Mouse (Mus musculus): Measurements from ENCODE around the gene Dennd2d. TPM values are rescaled to one million over a fixed set of nuclear protein-coding genes. Genes with fewer than 3 reads are reported as not detected.

The Dennd2d gene
- polyA plus RNA-seq (2012; ENCODE audit: insufficient read depth, low replicate concordance), result 13.9 TPM in 1 of 2 replicates, not detected in the other

DNA sequence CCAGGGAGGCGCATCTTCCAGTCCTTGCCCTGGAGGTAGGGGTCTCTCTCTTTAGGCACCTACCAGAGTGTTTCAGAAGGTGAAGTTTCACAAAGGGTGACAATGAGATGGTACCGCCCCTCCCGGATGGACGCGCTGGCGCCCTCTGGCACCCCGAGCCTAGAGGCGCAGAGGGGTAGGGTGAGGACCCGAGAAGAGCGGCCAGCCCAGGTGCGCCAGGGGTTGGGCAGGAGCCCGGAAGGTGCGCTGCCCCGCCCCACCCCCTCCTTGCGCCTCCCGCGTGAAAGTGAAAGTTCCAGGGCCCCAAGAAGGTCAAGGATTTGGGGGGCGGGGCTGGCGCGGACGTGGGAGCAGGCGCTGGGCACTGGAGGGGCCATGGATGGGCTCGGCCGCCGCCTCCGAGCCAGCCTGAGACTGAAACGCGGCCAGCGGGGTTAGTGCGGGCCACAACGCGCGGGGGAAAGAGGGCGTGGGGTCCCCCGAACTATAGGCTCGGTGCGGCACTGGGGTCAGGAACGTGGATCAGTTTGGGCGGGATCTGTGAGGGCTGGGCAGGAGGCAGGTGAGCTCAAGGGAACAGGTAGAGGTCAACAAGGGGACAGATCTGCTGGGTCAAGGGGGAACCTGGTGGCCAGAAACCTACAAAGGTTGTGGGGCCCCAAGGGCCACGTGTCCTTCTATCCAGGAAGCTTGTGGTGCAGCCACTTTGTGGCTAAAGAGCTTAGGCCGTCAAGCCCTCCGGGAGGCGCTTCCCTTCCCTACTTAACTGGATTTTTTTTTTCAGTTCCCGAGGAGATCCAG, at the start of gene Dennd2d:
Dennd2d (plus strand) TSS at position 125 of the 801 bp plus-strand sequence.
- Histone ChIP-seq H3K4me3 (replicated peaks) (peak within 1 kb of the TSS; percentile 98), H3K27me3 (replicated peaks) (no peaks in the 10 kb centered on the region), H3K36me3 (replicated peaks; ENCODE audit: low read length) (peaks cover 54% of the 10 kb centered on the region), H3K4me1 (peaks cover 66% of the 10 kb centered on the region), H3K9me3 (no peaks in the 10 kb centered on the region)
- TF ChIP-seq FLI1 (IDR thresholded peaks at IDR 0.05; ENCODE audit: low read length) (no peak), GATA1 (IDR thresholded peaks at IDR 0.05; ENCODE audit: borderline replicate concordance, low read length) (no peak)

DNA sequence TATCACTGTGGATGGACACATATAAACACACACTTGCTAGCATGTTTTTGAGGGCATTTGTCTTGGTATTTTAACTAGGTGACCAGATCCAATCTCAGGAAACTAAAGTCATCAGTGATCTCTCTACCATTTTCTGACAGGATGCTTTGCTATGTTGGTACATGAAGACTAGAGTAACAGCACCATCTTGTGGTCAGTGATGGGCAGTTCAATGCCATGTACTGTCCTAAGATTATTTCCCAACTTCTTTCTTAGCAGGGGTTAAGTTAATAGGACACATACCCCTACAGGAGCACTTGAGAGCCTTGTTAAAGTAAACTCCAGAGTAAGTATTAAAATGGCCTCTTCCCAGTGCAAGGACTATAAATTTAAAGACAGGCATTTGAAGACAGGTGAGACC, 33.6 kb upstream of the Dennd2d start:
- TF ChIP-seq FLI1 (IDR thresholded peaks at IDR 0.05; ENCODE audit: low read length), result no peak
- TF ChIP-seq GATA1 (IDR thresholded peaks at IDR 0.05; ENCODE audit: borderline replicate concordance, low read length), result no peak
- Histone ChIP-seq H3K9me3 (no peaks in the 10 kb centered on the region), H3K4me3 (replicated peaks) (no peak overlapping the region), H3K4me1 (peaks cover 41% of the 10 kb centered on the region), H3K27me3 (replicated peaks) (no peaks in the 10 kb centered on the region), H3K36me3 (replicated peaks; ENCODE audit: low read length) (no peaks in the 10 kb centered on the region)

DNA sequence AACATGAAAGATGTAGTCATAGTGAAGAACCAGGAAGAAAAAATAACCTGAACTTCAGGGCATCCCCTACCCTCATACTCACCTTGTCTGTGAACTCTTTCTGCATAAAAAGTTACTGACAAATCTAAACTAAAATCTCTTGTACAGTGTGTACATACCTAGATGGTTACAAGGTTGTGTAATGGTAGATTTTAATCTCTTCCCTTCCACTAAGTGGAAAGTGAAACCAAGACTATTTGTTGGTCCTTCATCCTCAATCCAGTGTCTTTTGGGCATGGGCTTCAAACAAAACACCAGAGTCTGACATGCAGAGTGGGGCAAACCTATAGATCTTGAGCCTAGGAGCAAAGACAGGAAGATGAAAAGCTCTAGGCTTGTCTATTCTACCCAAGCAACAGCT, 33.2 kb upstream of the Dennd2d start:
- Histone ChIP-seq H3K4me3 (replicated peaks) (no peak overlapping the region), H3K4me1 (peaks cover 41% of the 10 kb centered on the region), H3K36me3 (replicated peaks; ENCODE audit: low read length) (no peaks in the 10 kb centered on the region), H3K27me3 (replicated peaks) (no peaks in the 10 kb centered on the region), H3K9me3 (no peaks in the 10 kb centered on the region)
- TF ChIP-seq FLI1 (IDR thresholded peaks at IDR 0.05; ENCODE audit: low read length) (no peak), GATA1 (IDR thresholded peaks at IDR 0.05; ENCODE audit: borderline replicate concordance, low read length) (no peak)

DNA sequence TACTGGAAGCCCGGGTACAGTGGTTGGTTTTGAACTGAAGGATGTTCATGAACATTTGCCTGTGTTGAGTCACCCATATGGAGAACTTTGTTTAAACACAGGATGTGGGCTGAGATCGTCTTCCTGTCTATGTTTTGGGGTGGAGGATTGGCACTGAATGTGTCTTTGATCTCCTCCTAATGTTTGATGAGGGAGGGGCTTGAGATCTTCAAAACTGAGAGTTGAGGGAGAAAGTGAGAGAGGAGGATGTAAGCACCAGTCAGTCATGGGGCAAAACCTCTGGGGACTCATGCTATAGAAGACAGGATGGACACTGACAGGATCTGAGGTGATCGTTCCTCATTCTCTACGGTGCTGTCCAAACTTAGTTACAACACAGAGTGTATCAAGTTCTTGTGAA, 32.6 kb upstream of the Dennd2d start:
- H3K4me1 ChIP-seq, result peaks cover 41% of the 10 kb centered on the region
- TF ChIP-seq FLI1 (IDR thresholded peaks at IDR 0.05; ENCODE audit: low read length) (no peak), GATA1 (IDR thresholded peaks at IDR 0.05; ENCODE audit: borderline replicate concordance, low read length) (no peak)
- H3K9me3 ChIP-seq, result no peaks in the 10 kb centered on the region
- no peaks in the 10 kb centered on the region for H3K27me3 ChIP-seq (replicated peaks)
- no peaks in the 10 kb centered on the region for H3K36me3 ChIP-seq (replicated peaks; ENCODE audit: low read length)
- no peak overlapping the region for H3K4me3 ChIP-seq (replicated peaks)

DNA sequence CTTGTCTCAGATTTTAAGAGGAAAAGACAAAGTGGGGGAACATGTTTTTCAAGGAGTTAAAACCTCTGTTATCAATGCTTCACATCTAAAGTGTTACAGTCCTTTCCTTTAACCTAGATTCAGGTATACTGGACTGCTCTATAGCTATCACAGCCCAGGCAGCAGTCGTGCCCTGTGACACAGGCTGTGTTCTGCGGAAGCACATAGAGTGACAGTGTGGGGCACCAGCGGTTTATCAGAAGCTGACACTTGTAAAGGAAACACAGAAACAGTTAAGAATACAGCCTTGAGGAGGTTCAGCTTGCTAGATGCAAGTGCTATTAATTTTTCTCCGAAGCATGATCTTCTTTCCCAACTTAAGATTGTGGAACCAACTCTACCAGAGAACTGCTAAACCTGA, 29.6 kb upstream of the Dennd2d start:
- Histone ChIP-seq H3K9me3 (no peaks in the 10 kb centered on the region), H3K36me3 (replicated peaks; ENCODE audit: low read length) (no peaks in the 10 kb centered on the region), H3K4me1 (peaks cover 45% of the 10 kb centered on the region), H3K4me3 (replicated peaks) (peak overlapping the region; percentile 70), H3K27me3 (replicated peaks) (no peaks in the 10 kb centered on the region)
- TF ChIP-seq GATA1 (IDR thresholded peaks at IDR 0.05; ENCODE audit: borderline replicate concordance, low read length), result no peak
- TF ChIP-seq FLI1 (IDR thresholded peaks at IDR 0.05; ENCODE audit: low read length), result no peak

DNA sequence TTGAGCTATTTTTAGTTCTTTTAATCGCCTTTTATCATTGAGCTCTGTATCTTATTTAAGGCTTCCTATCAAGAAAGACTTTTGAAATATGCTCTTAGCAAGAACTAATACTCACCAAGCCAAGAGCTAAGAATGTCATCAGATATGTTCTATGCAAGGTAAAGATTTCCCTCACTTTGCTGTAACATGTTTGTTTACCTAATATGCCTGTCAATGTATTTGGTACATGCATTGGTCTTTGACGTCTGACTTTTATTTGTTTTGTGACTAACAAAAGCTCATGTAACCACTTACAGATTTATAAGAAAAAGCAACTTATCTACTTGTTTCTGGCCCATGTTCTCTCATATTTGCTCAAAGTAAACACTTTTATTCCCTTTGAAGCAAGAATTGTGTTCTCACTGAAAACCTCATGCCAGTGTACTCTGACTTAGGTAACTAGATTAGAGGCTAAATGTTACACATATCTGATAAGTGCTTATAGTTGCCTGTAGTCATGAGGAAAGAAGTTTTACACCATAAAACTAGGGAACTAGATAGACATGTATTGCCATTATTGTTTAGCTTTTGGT, 24.8 kb upstream of the Dennd2d start:
- TF ChIP-seq GATA1 (IDR thresholded peaks at IDR 0.05; ENCODE audit: borderline replicate concordance, low read length), result no peak
- TF ChIP-seq FLI1 (IDR thresholded peaks at IDR 0.05; ENCODE audit: low read length), result no peak
- H3K27me3 ChIP-seq (replicated peaks), result no peaks in the 10 kb centered on the region
- no peaks in the 10 kb centered on the region for H3K9me3 ChIP-seq

DNA sequence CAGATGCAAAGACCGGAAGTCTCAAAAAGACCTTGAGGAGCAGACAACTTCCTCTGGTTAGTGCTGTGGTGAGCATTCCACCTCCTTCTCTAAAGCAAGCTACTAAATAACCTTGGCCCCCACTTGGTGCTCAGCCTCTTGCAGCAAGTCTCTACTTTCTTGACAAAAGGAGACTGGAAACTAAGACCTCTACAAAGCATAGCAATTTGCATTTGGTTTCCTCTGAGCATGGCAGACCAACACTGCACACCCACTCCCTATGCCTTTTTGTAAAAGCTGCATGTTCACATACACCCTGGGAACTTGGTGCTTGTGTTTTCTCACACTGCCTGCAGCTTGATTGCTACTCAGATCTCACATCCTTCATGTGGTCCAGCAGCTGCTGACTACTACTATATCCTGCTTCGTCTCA, 20.1 kb upstream of the Dennd2d start:
- Histone ChIP-seq H3K9me3 (no peaks in the 10 kb centered on the region), H3K4me1 (peaks cover 73% of the 10 kb centered on the region), H3K4me3 (replicated peaks) (peak overlapping the region; percentile 76)

More for the DNA sequence above, 24.8 kb upstream of the Dennd2d start:
- Histone ChIP-seq H3K4me3 (replicated peaks) (no peak overlapping the region), H3K4me1 (peaks cover 41% of the 10 kb centered on the region), H3K36me3 (replicated peaks; ENCODE audit: low read length) (no peaks in the 10 kb centered on the region)

DNA sequence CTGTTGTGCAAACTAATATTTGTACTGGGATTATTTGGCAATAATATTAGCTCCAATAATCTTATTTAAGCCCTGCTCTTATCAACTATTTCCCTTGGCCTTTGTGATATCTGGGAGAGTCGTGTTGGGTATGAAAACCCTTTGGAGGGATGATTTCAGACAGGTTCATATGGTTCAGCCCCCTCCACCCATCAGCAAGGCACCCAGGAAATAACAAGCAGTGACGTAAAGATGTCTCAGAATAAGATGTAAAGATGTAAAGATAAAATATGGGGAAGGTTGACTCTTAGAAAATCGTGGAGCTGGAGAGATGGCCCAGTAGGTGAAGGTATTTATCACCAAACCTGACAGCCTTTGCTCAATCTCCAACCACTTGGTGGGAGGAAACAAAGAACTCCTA, 19.7 kb upstream of the Dennd2d start:
- TF ChIP-seq GATA1 (IDR thresholded peaks at IDR 0.05; ENCODE audit: borderline replicate concordance, low read length), result no peak
- Histone ChIP-seq H3K27me3 (replicated peaks) (no peaks in the 10 kb centered on the region), H3K9me3 (no peaks in the 10 kb centered on the region), H3K36me3 (replicated peaks; ENCODE audit: low read length) (no peaks in the 10 kb centered on the region), H3K4me1 (peaks cover 73% of the 10 kb centered on the region), H3K4me3 (replicated peaks) (no peak overlapping the region)

More for the DNA sequence above, 20.1 kb upstream of the Dennd2d start:
- Histone ChIP-seq H3K27me3 (replicated peaks) (no peaks in the 10 kb centered on the region), H3K36me3 (replicated peaks; ENCODE audit: low read length) (no peaks in the 10 kb centered on the region)
- no peak for TF ChIP-seq FLI1 (IDR thresholded peaks at IDR 0.05; ENCODE audit: low read length)
- TF ChIP-seq GATA1 (IDR thresholded peaks at IDR 0.05; ENCODE audit: borderline replicate concordance, low read length), result no peak

DNA sequence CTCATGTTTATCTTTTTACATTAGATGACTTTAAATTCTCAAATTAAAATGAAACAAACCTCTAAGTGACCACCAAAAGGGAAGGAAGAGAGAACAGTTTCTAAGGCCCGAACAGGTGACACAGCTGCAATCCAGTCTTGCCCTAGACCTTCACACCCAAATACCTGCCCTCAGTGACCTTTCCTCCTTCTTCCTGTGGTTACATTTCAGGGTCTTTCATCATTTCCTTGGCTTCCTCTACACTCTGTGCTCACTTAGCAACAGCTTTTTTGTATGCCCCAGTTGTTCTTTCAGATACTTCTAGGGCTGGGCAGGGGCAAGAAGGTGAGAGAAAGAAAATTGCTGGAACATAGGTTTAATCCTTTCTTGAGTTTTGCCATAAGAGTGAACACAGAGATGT, 17.5 kb upstream of the Dennd2d start:
- H3K36me3 ChIP-seq (replicated peaks; ENCODE audit: low read length), result no peaks in the 10 kb centered on the region
- no peaks in the 10 kb centered on the region for H3K27me3 ChIP-seq (replicated peaks)
- H3K9me3 ChIP-seq, result no peaks in the 10 kb centered on the region
- H3K4me1 ChIP-seq, result peaks cover 71% of the 10 kb centered on the region
- TF ChIP-seq GATA1 (IDR thresholded peaks at IDR 0.05; ENCODE audit: borderline replicate concordance, low read length) (no peak), FLI1 (IDR thresholded peaks at IDR 0.05; ENCODE audit: low read length) (no peak)
- H3K4me3 ChIP-seq (replicated peaks), result no peak overlapping the region

DNA sequence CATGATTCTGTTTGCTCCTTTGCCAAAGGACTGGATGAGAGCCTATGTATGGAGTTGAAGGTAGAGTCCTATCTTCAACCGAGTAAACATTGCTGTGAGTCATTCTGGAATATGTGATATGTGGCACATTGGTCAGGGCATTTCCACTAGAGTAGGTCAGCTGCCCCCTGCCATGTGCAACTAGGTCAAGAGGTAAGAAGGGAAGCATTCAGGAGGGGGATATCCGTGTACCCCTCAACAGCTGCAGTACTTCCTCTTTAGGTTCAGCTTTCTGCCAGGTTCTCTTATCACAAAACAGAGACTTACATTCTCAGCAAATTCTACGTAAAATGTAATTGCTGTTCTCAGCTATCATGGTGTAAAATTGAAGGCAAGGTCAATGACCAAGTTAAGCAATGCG, 8.0 kb upstream of the Dennd2d start:
- peaks cover 8% of the 10 kb centered on the region for H3K4me1 ChIP-seq
- H3K4me3 ChIP-seq (replicated peaks), result no peak overlapping the region
- no peaks in the 10 kb centered on the region for H3K27me3 ChIP-seq (replicated peaks)
- TF ChIP-seq GATA1 (IDR thresholded peaks at IDR 0.05; ENCODE audit: borderline replicate concordance, low read length) (no peak), FLI1 (IDR thresholded peaks at IDR 0.05; ENCODE audit: low read length) (no peak)
- H3K36me3 ChIP-seq (replicated peaks; ENCODE audit: low read length), result peaks cover 4% of the 10 kb centered on the region
- no peaks in the 10 kb centered on the region for H3K9me3 ChIP-seq
